Mouse (Mus musculus): Measurements from ENCODE around the gene Nodal.

Gene Nodal

GRCm38 (mm10) chr10:61399156-61399734, 18.5 kb upstream of the Nodal start:
- DNase-seq = peak in 1 of 2 experiments; percentile 13

GRCm38 (mm10) chr10:61400407-61400806, 17.4 kb upstream of the Nodal start:
- DNase-seq = no peak

DNA sequence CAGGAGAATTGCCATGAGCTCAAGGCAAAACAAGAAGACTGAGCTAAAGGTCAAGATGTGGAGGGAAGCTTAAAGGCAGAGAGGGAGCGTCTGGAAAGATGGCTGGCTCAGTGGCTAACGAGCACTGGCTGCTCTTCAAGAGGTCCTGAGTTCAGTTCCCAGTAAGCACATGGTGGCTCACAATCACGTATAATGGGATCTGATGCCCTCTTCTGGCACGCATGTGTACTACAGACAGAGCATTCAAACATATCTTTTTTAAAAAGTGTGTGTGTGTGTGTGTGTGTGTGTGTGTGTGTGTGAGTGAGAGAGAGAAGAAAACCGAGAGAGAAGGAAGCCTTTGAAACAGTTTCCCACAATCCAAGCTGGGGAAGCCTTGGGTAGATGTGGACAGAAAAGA, 15.3 kb upstream of the Nodal start:
- no peak for DNase-seq

- no peak for DNase-seq
Measured at GRCm38 (mm10) chr10:61402911-61403310, 14.9 kb upstream of the Nodal start.

DNA sequence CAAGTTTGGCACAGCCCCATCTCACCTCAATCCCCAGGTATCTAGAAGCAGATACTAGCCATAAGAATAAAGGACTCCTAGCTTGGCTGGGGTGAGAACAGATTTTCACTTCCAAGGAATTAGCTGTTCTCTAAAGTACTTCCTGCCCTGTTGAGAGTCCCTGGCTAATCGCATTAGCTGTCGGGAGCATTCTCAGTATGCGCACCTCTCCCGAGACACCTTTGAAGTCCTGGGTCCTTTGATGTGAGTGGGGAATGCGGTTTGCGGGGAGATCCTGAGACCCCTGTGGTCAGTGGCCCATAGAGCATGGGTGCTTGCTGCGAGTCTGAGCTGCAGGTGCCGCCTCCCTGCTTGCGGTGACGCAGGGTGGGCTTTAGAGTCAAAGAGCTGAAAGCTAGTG, 11.8 kb upstream of the Nodal start:
- DNase-seq = no peak

DNA sequence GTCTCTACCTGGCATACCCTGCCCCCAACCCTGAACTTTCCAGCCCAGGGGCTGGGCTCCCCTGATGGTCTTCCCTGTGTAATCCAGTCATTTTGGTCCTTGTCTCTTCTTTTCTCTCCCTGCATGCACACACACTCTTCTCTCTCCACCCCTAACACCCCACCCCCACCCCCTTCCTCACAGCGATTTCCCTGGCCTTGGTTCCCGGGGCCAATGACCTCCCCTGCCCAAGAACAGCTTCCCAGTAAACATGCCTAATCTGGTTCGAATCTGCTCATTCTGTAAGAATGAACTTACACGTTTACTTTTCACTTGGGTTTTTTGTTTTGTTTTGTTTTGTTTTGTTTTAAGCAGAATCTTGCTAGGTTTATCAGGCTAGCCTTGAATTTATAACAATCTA, 8.0 kb upstream of the Nodal start:
- no peak for DNase-seq

DNA sequence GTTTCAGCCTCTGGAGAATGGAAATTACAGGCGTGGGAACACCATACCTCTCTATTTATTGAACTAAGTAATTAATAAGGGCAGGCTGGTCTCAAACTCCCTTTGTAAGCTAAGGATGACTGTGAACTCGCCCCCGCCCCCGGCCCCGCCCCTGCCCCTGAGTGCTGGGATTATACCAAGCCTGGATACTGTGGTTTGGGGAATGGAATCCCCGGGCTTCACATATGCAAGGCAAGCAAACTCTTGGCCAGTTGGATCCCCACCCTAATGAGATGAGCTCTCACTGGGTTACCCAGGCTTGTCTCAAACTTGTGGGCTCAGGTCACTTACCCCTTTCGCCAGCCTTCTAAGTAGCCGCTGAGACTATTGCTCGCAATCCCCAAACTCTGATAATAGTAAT, 7.6 kb upstream of the Nodal start:
- DNase-seq = no peak

DNA sequence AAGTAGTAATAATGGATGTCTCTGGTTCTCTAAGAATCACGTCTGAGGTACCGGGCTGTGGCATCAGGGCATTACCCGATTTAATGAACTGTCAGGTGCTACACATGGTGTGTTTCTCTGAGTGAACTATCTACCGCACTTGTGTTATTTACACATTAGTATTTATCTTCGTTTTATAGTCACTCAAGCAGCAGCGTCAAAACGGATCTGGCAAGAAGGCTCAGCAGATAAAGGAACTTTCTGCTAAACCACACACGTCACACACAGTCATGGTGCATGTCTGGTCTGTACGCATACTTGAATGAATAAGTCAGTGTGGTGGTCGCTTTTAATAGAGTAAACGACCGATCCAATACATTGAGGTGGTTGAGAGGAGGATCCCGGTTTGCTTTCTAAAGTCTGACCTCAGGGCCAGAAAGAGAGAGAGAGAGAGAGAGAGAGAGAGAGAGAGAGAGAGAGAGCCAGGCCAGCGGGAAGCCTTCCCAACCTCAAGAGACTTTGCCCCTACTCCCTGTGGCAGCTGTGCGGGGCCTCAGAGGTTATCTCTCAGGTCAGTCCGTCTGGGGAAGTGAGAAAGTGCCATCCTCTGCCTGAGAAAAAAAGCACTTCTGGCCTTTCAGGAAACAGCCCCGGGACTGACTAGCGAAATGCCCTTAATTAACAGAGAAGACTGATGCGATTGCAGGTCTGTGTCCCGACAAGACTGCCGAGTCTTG, 4.7 kb upstream of the Nodal start:
- DNase-seq = no peak

DNA sequence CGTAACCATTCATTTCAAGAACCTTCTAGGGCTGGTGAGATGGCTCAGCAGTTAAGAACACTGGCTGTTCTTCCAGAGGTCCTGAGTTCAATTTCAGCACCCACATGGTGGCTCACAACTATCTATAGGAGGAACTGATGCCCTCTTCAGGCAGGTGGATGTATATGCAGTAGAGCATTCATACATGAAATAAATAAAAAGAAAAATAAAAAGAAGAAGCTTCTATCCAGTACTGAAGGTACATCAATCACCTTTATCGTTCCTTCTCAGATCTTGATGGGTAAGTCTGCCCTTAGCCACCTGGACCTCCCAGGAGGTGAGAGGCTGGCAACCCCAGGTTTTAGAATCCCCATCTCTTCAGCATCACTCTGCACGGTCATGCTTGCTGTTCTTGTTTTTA, 2.5 kb upstream of the Nodal start:
- no peak for DNase-seq

DNA sequence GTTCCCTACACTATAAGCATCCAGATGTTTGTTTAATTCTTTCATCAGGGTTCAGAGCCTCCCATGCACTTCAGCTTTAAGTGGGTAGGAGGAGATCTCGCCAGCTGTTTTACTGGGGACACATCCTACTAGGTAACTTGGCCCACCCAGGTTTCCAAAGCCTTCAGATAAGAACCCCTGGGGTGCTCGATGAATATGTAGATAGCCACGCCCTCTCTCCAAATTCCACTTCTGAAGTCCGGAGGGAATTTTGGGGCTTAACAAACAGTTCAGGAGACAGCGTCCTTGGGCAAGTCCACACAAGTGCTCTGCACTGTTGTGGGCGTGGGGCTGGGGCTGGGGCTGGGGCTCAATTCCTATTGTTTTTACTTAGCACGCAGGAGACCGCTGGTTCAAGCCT, 1.9 kb upstream of the Nodal start:
- DNase-seq = no peak

DNA sequence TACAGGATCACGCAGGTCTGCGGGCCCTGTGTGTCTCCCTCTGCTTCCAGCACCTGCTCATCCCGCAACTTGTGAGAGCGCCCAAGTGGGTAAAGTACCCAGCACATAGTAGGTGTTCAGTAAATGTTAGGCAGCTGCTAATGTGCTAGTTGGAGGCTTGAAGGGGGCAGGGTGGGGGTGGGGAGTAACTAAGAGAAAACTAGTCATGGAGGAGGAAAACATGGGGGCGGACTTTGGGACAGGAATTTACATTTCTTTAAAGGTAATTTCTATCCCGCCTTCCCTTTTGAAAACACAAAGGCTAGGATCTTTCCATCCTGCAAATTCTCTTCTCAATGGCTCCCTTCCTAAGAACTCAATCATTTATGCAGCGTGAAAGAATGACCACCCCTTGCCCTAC, 1.2 kb upstream of the Nodal start:
- no peak for DNase-seq

GRCm38 (mm10) chr10:61417046-61417445, 726 bp upstream of the Nodal start:
- no peak for DNase-seq

- no peak for DNase-seq
Measured at GRCm38 (mm10) chr10:61418131-61418900, 544 bp downstream of the Nodal start.

GRCm38 (mm10) chr10:61419146-61419545, 1.4 kb downstream of the Nodal start:
- DNase-seq = no peak

GRCm38 (mm10) chr10:61420011-61420410, 2.2 kb downstream of the Nodal start:
- no peak for DNase-seq

DNA sequence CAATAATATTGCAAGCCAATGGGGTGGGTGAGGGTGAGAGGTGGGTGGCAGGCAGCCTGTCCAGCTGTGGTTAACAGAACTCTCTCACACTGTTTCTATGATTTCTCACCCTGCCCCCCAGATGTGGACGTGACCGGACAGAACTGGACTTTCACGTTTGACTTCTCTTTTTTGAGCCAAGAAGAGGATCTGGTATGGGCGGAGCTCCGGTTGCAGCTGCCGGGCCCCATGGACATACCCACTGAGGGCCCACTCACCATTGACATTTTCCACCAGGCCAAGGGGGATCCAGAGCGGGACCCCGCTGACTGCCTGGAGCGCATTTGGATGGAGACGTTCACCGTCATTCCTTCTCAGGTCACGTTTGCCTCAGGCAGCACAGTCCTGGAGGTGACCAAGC, 5.1 kb downstream of the Nodal start:
- DNase-seq = no peak

GRCm38 (mm10) chr10:61423289-61423688, 5.5 kb downstream of the Nodal start:
- DNase-seq = peak; percentile 16 to 20

GRCm38 (mm10) chr10:61424500-61424899, 6.7 kb downstream of the Nodal start:
- no peak for DNase-seq

DNA sequence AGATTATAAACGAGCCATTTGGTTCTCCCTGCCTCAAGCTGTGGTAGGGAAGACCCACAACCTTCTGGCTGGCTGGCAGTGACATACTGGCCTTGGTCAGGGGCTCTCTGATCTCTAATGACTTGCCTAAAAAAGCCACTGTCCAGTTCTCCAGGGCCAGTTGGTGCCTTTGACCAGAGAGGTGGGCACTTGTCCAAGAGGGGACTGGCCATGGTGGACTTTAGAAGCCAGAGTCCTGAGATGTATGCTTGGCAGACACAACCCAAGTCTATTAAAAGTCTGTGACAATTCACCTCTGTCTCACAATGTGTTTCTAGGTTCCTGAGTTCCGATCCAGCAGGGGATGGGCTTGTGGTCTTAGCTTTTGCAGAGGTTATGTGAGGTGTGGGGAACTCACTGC, 7.3 kb downstream of the Nodal start:
- DNase-seq = no peak

DNA sequence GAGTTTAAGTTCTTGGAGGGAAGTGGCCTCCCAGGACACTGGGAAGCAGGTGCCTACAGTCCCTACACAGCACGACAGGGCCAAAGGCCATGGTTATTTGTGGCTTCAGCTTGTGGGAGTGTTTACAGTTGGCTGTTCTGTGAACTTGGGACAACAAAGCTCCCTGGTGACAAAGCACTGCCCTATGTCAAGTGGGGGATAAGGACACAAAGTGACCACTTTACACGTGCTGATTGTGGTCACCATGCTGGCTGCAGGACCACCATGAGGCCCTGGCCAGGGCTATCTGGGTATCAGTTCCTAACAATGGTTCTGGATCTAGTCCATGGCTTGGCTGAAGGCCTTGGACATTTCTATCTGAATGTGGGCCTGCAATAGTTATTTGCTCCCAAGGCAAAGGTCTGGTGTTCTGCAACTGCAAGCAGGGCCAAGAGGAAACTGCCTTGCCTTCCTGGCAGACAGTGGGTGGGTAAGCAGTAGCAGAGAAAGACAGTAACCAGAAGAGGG, 8.5 kb downstream of the Nodal start:
- DNase-seq = no peak

GRCm38 (mm10) chr10:61427951-61428350, 10.2 kb downstream of the Nodal start:
- no peak for DNase-seq

- no peak for DNase-seq
Measured at GRCm38 (mm10) chr10:61428416-61428815, 10.6 kb downstream of the Nodal start.

DNA sequence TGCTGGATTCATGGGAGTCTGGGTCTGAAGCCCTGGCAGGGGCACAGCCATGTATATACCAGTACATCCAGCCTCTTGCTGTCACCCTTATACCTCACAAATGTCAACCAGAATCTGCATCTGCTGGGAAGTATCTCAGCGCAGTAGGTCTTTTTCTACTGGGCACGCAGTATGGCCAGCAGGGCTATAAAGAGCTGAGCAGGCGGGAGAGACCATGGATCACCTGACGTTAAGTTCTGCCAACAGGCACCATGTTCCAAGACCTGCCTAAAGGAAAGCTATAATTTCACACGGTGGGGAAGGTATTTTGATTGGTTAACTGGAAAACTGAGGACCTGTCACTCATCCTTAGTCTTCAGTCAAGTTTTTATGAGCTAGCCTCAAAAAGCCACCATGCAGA, 11.3 kb downstream of the Nodal start:
- DNase-seq = no peak

DNA sequence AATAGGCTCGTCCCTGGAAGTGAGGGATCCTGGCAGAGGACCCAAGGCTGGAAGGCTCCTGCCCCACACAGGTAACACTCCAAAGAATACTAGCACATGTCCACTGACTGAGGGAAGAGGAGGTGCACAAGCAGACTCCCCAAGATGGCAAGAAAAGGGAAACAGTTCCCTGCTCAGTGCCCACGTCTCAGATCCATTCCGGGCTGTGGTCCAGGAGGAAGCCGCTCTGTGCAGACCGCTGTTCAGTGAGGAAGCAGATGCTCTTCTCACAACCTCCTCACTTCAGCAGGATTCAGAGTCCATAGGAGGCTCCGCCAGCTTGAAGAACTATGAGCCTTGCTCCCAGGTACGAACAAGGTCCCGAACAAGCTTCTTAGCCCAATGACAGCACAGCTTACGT, 13.6 kb downstream of the Nodal start:
- DNase-seq = no peak
